Mouse (Mus musculus) natural killer cell, adult 2 months (primary cell): Measurements from ENCODE around the gene Cetn3.

ENCODE experiments used
- DNase-seq, 2 experiments: peaks; one replicate each; pipeline ENCODE4 v3.0.0; 2022; ENCODE audit warnings: low spot score in 2 of 2

Cetn3 gene

GRCm38 (mm10) chr13:81822750-81823149 is 39.9 kb downstream of the Cetn3 start:
- no peak for DNase-seq

- no peak for DNase-seq
Observed at GRCm38 (mm10) chr13:81824576-81825330, 41.9 kb downstream of the Cetn3 start.

GRCm38 (mm10) chr13:81828486-81828885 is 45.6 kb downstream of the Cetn3 start:
- DNase-seq, result no peak

- DNase-seq, result no peak
Observed at GRCm38 (mm10) chr13:81831838-81832237, 49.0 kb downstream of the Cetn3 start.

GRCm38 (mm10) chr13:81836386-81837177 is 53.7 kb downstream of the Cetn3 start:
- no peak for DNase-seq

GRCm38 (mm10) chr13:81838016-81838415 is 55.1 kb downstream of the Cetn3 start:
- no peak for DNase-seq

GRCm38 (mm10) chr13:81838948-81839347 is 56.1 kb downstream of the Cetn3 start:
- no peak for DNase-seq

GRCm38 (mm10) chr13:81840246-81840645 is 57.4 kb downstream of the Cetn3 start:
- no peak for DNase-seq

- DNase-seq, result no peak
Observed at GRCm38 (mm10) chr13:81840646-81841045, 57.8 kb downstream of the Cetn3 start.

GRCm38 (mm10) chr13:81842278-81842677 is 59.4 kb downstream of the Cetn3 start:
- no peak for DNase-seq
